Mouse (Mus musculus) myocyte (in vitro differentiated cells): ENCODE results near the gene Mlkl.

Experiments used
- E2F4 ChIP-seq: IDR thresholded peaks from one replicate; pipeline ENCODE4 v1.6.1; 2011; ENCODE audit warnings: mild to moderate bottlenecking, control low read depth, moderate library complexity; ENCODE audit not compliant: insufficient read depth
- USF1 ChIP-seq: IDR thresholded peaks from one replicate; pipeline ENCODE4 v1.6.1; 2011; ENCODE audit warnings: low read depth, mild to moderate bottlenecking, control low read depth, moderate library complexity

DNA sequence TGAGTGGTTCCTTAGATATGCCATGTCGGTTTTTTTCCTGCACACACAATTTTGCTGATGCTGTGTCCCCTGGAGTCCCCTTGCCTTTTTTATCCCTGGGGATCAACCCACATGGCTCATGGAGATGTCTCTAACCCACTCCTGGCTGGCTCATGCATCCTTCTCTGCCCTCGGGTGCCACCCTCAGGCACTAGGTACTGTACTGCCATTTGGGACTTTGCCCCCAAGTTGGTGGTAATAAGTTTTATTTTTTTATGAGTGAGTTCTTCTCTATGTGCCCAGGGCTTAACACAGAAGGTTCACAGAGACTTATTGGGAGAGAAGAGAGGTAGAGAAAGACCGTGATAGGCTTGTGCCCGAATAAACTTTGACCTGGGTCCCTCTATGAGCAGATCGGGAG is 14.3 kb upstream of the Mlkl start:
- no peak for TF ChIP-seq USF1
- no peak for TF ChIP-seq E2F4
